Mouse (Mus musculus) layer of hippocampus, postnatal 25 days (tissue): ENCODE measurements around the gene Fmnl2. TPM values are rescaled to one million over a fixed set of nuclear protein-coding genes. Genes with fewer than 3 reads are reported as not detected.

Source experiments
- DNase-seq, 2 experiments: peaks; one replicate each; pipeline ENCODE4 v3.0.0; 2022; ENCODE audit warnings: mixed read lengths in 2 of 2, low spot score in 1 of 2; ENCODE audit errors: extremely low spot score in 1 of 2
- total RNA-seq, 2 experiments: library from RNA; stranded (reverse); gene quantifications; 2 replicates each; pipeline ENCODE4 v1.2.3; 2021

The Fmnl2 gene
- total RNA-seq, 2 experiments from 2014 or later: 45.2 to 45.7 TPM

DNA sequence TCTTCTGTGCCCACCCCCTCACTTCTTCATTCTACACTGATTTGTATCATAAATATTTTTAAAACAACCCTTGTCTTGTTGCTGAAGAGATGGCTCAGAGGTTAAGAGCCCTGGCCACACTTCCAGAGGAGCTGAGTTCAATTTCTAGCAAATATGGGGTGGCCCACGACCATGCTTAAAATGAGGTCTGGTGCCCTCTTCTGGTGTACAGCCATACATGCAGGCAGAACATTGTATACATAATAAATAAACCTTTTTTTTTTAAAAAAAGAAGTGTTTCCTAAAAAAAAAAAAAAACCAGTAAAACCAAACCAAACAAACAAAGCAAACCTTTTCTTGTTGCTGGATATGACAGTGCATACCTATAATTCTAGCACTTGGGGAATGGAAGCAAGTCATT is 225.6 kb downstream of the Fmnl2 start:
- no peak for DNase-seq

DNA sequence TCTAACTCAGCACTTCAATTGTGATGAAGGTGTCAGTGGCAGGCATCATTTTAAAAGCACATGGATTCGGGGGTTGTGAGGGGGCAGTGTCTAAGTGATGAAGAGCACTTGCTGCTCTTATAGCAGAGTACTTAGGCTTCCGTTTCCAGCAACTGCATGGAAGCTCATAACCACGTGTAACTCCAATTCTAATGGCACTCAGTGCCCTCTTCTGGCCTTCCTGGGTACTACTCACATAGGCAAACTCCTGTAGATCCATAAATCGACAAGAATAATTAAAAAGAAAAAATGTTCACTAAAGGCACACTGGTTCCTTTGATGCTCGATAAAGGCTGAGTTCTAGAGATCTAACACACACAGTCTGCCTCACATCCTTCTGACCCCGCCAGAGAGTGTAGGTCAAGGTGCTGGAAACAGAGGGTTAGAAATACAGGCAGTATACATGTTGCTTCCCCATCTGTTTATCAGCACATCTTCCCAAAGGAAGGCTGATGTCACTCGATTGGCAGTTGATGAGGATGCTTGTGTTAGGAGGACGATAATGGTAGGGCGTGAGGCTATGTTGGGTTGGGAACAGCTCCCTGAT is 228.1 kb downstream of the Fmnl2 start:
- peak; percentile 15 to 63 for DNase-seq

- no peak for DNase-seq
Measured at GRCm38 (mm10) chr2:53088744-53089143, 231.1 kb downstream of the Fmnl2 start.

DNA sequence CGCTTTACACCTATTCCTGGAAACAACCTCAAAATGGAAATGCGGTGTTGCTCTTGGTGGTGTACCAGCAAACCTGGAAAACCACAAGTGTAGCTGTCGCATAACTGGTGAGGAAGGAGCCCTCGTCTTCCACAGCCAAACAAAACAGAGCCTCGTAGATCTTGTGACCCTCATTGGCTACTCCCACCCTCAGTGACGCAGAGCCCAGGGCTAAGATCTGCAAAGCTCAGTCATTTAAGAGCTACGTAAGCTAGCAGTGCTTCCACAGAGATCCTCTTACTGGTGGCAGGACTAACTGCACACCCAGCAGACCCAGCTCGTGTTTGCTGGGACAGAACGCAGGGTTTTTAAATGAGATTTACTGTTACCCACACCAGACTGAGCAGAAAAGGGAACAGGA is 237.4 kb downstream of the Fmnl2 start:
- DNase-seq: no peak

DNA sequence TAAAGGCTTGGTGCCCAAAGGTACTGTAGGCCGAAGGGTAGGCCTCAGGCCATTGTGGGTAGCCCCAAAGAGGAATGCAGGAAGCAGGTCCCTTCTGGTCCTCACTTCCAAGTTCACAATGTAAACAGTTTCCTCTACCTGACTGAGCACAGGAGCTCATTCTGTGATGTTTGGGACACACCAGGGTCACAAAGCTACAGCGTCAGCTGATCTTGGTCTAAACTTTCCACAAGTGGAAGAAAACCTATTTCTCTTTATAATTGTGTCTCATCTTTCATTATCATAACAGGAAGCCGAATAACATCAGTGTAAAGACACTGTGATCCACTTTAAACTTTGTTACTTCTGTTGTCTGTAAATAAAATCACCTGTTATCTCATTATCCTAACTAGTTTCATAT is 237.8 kb downstream of the Fmnl2 start:
- DNase-seq: no peak

- no peak for DNase-seq
Measured at GRCm38 (mm10) chr2:53100093-53100492, 242.4 kb downstream of the Fmnl2 start.

DNA sequence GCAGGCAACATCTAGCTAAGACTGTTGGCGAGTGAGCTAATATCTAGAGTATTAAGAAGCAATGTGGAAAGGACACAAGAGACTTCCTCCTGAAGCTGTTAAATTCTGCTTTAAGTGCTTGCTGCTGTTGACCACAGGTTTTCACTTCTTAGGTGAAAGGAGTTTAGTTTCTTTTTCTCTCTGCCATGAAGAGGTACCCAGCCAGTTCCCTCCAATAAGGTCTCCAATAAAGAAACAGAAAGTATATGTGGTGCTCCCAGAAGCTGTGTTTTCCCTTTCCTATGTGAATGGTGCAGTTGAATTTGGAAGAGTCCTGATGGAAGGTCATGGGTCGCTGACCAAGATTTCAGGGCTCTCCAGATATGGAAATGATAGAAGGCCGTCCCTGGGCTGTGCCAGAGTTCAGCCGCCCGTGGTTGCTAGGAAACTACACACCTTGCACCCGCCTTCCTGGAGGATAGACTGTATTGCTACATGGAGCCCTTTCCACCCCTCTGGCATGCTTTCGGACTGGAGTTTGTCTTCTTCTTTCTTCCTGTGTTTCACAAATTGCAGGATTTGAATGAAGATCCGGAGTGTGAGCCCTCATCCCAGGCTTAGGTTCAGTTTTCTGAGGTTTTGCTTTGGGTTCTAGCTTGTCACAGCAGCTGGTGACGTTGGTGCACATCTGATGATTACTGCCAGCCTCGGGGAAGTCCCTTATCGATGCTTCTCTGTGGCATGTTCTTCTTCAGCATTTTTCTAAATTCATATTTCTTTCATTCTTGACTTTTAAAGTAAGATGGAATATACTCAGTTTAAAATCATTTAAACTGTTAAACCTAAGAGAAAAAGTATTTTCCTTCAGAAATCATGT is 244.5 kb downstream of the Fmnl2 start:
- no peak for DNase-seq

GRCm38 (mm10) chr2:53102901-53103300 is 245.2 kb downstream of the Fmnl2 start:
- DNase-seq: no peak

- DNase-seq: no peak
Measured at GRCm38 (mm10) chr2:53105408-53105807, 247.7 kb downstream of the Fmnl2 start.

GRCm38 (mm10) chr2:53106056-53106455 is 248.4 kb downstream of the Fmnl2 start:
- DNase-seq: no peak

GRCm38 (mm10) chr2:53106472-53106871 is 248.8 kb downstream of the Fmnl2 start:
- DNase-seq: no peak

- DNase-seq: no peak
Measured at GRCm38 (mm10) chr2:53108547-53108946, 250.9 kb downstream of the Fmnl2 start.

GRCm38 (mm10) chr2:53121797-53122196 is 264.1 kb downstream of the Fmnl2 start:
- DNase-seq: peak in 1 of 2 experiments; percentile 50

- DNase-seq: no peak
Measured at GRCm38 (mm10) chr2:53125998-53126397, 268.3 kb downstream of the Fmnl2 start.

GRCm38 (mm10) chr2:53129070-53129469 is 271.4 kb downstream of the Fmnl2 start:
- DNase-seq: no peak

DNA sequence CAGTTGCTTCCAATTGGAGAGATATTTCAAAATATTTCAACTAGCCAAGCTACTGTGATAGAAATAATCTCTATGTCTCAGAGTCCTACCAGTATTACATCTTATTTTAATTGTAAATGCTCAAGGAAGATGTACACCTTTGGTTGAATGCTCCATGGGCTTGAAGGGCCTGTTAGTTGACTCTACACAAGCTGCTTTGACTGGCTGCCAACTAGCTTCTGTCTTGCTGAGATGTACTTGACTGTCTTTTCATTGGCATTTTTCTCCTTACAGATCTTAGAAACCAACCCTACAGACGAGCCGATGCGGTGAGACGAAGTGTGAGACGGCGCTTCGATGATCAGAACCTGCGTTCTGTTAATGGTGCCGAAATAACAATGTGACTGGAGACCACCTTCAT is 273.9 kb downstream of the Fmnl2 start:
- DNase-seq: no peak

- DNase-seq: no peak
Measured at GRCm38 (mm10) chr2:53146852-53147251, 289.2 kb downstream of the Fmnl2 start.

- no peak for DNase-seq
Measured at GRCm38 (mm10) chr2:53173966-53174365, 316.3 kb downstream of the Fmnl2 start.

DNA sequence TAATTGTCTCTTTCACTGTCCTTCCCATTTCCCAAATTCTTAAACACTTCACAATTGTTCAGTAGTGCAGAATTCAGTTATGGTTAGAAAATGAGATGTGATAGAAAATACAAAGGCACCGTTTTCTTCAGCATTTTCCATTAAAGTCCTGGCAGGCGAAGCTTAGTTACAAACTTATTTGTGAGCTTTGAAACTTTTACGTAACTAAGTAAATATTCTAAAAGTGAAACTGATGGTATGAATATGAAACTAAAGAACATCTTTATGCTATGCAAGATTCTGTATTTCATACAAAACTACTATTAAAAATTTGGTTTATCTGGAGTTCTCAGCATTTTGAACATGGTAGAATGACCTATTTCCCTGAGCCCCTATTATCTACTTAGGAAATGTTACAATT is 321.3 kb downstream of the Fmnl2 start:
- DNase-seq: no peak

DNA sequence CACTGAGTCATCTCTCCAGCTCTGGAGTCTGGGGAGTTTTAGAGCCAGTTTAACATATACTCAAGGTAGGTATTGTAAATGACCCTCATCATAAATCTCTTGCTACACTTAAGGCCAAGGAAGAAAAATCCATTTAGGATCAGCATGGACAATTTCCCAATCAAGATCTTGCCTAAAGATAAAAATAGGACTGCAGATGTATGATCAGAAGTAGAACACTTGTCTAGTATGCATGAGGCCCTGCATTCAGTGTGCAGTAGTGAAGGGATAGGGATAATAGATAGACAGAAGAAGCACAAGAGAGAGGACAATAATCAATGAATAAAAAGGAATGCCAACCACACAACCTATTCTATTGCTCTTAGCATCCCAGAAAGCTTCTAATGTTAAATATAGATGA is 322.2 kb downstream of the Fmnl2 start:
- DNase-seq: no peak
